ENCODE assay signal across 17 mouse cellular contexts in genomic region chr6:6080484-6080883, GRCm38 (mm10).
"Had no signal": no experiment of that assay in that cellular context is flagged by ENCODE, and none has a peak within 500 bp of the region (broad histone marks: within the 10 kb centered on the region; RNA-seq: fewer than 3 reads in every experiment).

No protein-coding gene starts in this region.

- H3K36me3 ChIP-seq: lung, embryonic 15.5 days; midbrain, embryonic 13.5 days; midbrain, embryonic 15.5 days had no signal

- H3K4me2 ChIP-seq: lung, embryonic 15.5 days; midbrain, embryonic 11.5 days; midbrain, embryonic 13.5 days; midbrain, embryonic 15.5 days; neural tube, embryonic 12.5 days had no signal

- H3K9ac ChIP-seq: lung, embryonic 15.5 days; midbrain, embryonic 13.5 days; midbrain, embryonic 15.5 days; neural tube, embryonic 12.5 days had no signal

- H3K4me1 ChIP-seq: lung, embryonic 15.5 days; midbrain, embryonic 13.5 days; midbrain, embryonic 15.5 days; neural tube, embryonic 12.5 days had no signal

- H3K27ac ChIP-seq: lung, embryonic 15.5 days; macrophage; midbrain, embryonic 13.5 days; midbrain, embryonic 15.5 days; neural tube, embryonic 12.5 days had no signal

- H3K27me3 ChIP-seq: lung, embryonic 15.5 days; megakaryocyte, embryonic 14.5 days; midbrain, embryonic 13.5 days; midbrain, embryonic 15.5 days; neural tube, embryonic 12.5 days had no signal

- ATAC-seq: lung, postnatal 0 days; midbrain, embryonic 13.5 days; midbrain, embryonic 15.5 days had no signal

- H3K9me3 ChIP-seq: lung, embryonic 15.5 days; megakaryocyte, embryonic 14.5 days; midbrain, embryonic 13.5 days; midbrain, embryonic 15.5 days had no signal

- DNase-seq: lung, adult 2 months; lung, postnatal 14 days; lung, postnatal 36 days; right cerebral cortex, postnatal 25 days; right cerebral cortex, postnatal 4 days; spleen, adult 18-20 months; thymus, adult 18-20 months; thymus, postnatal 14 days; thymus, postnatal 36 days had no signal

- H3K4me3 ChIP-seq: lung, embryonic 15.5 days; megakaryocyte, embryonic 14.5 days; midbrain, embryonic 13.5 days; midbrain, embryonic 15.5 days; neural tube, embryonic 12.5 days had no signal
